Mouse (Mus musculus) midbrain, embryonic 16.5 days (tissue): ENCODE results near the gene Hnf4a. TPM values are rescaled to one million over a fixed set of nuclear protein-coding genes. Genes with fewer than 3 reads are reported as not detected.

ENCODE experiments used
- polyA plus RNA-seq: library from polyadenylated mRNA; unstranded; fragments of >200 nt; fragmentation: Nextera tagmentation; extraction: Ambion mirVana; gene quantifications from 2 replicates; pipeline ENCODE4 v1.2.1, GENCODE M21; 2015

Hnf4a gene
- polyA plus RNA-seq, 1 experiment from 2014 or later = not detected

Other genes with a start within 250 kb of the Hnf4a start
- 0.82 and 1.1 TPM in 2 replicates for gene Jph2, start 108.8 kb upstream of the Hnf4a start, polyA plus RNA-seq
- 75.8 and 80.0 TPM in 2 replicates for gene Oser1, start 82.1 kb upstream of the Hnf4a start, polyA plus RNA-seq
- 145 and 148 TPM in 2 replicates for gene Gdap1l1, start 68.3 kb upstream of the Hnf4a start, polyA plus RNA-seq
- 16.9 and 17.5 TPM in 2 replicates for gene Fitm2, start 34.2 kb upstream of the Hnf4a start, polyA plus RNA-seq
- 0.39 TPM in 1 of 2 replicates, not detected in the other for gene R3hdml, start 14.5 kb upstream of the Hnf4a start, polyA plus RNA-seq
- 43.7 and 48.7 TPM in 2 replicates for gene Ttpal, start 95.5 kb downstream of the Hnf4a start, polyA plus RNA-seq
- gene Serinc3, start 138.3 kb downstream of the Hnf4a start, polyA plus RNA-seq = 35.6 and 36.4 TPM in 2 replicates
- 134 TPM in 2 replicates for gene Pkig, start 151.6 kb downstream of the Hnf4a start, polyA plus RNA-seq
- 4.0 and 4.4 TPM in 2 replicates for gene Ada, start 243.4 kb downstream of the Hnf4a start, polyA plus RNA-seq